Comparison of ENCODE assay signal across 20 mouse cellular contexts in the genomic region with DNA sequence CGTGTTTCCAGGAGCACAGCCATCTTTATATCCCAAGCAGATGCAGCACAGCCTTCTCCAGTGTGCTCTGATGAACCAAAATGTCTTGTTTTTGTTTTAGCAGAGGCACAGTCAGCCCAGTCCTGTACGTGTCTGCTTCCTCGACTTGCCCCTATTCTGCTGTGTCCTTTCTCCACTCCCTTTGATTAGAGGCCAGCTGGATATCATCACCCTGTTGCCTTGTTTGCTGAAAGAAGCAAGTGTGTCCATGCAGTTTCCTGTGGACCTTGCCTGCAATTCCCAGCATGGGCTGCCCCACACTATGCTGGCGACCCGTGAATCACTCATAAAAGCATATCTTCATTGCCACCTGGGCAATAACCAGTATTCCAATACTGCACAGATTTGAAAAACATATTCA.
"Had no signal": no experiment of that assay in that cellular context is flagged by ENCODE, and none has a peak within 500 bp of the region (broad histone marks: within the 10 kb centered on the region; RNA-seq: fewer than 3 reads in every experiment).

No protein-coding gene starts in this region.

- H3K9me3 ChIP-seq: limb, embryonic 12.5 days; limb, embryonic 15.5 days; liver, embryonic 13.5 days; megakaryocyte, embryonic 14.5 days; midbrain, embryonic 10.5 days; midbrain, embryonic 13.5 days; neural tube, embryonic 13.5 days; stomach, embryonic 15.5 days had no signal

- DNase-seq: kidney, adult 8-10 months; kidney, postnatal 14 days; kidney, postnatal 4 days; left cerebral cortex, postnatal 4 days; liver, embryonic 13.5 days; lung, postnatal 14 days; retina, postnatal 1 day; right cerebral cortex, postnatal 25 days; spleen, adult 18-20 months; thymus, postnatal 25 days had no signal

- H3K4me1 ChIP-seq: limb, embryonic 12.5 days; limb, embryonic 15.5 days; megakaryocyte, embryonic 14.5 days; midbrain, embryonic 10.5 days; midbrain, embryonic 13.5 days; neural tube, embryonic 13.5 days; stomach, embryonic 15.5 days had no signal

- H3K36me3 ChIP-seq: limb, embryonic 12.5 days; limb, embryonic 15.5 days; liver, embryonic 13.5 days; midbrain, embryonic 10.5 days; midbrain, embryonic 13.5 days; neural tube, embryonic 13.5 days; stomach, embryonic 15.5 days had no signal

- ATAC-seq: intestine, postnatal 0 days; midbrain, embryonic 13.5 days; midbrain, embryonic 16.5 days had no signal

- H3K4me3 ChIP-seq: limb, embryonic 12.5 days; limb, embryonic 15.5 days; liver, embryonic 13.5 days; megakaryocyte, embryonic 14.5 days; midbrain, embryonic 10.5 days; midbrain, embryonic 13.5 days; myocyte; neural tube, embryonic 13.5 days; stomach, embryonic 15.5 days had no signal

- H3K4me2 ChIP-seq: limb, embryonic 12.5 days; limb, embryonic 15.5 days; liver, embryonic 13.5 days; midbrain, embryonic 13.5 days; neural tube, embryonic 13.5 days; stomach, embryonic 15.5 days had no signal

- H3K27me3 ChIP-seq: limb, embryonic 12.5 days; limb, embryonic 15.5 days; liver, embryonic 13.5 days; megakaryocyte, embryonic 14.5 days; midbrain, embryonic 13.5 days; neural tube, embryonic 13.5 days; stomach, embryonic 15.5 days had no signal

- H3K9ac ChIP-seq: limb, embryonic 12.5 days; limb, embryonic 15.5 days; liver, embryonic 13.5 days; midbrain, embryonic 13.5 days; neural tube, embryonic 13.5 days; stomach, embryonic 15.5 days had no signal

- H3K27ac ChIP-seq: limb, embryonic 12.5 days; limb, embryonic 15.5 days; liver, embryonic 13.5 days; midbrain, embryonic 10.5 days; midbrain, embryonic 13.5 days; neural tube, embryonic 13.5 days; stomach, embryonic 15.5 days had no signal
